Mouse (Mus musculus) bone marrow macrophage, adult 2 months (primary cell): ENCODE measurements around the gene Cdh4.

Source experiments
- CTCF ChIP-seq: IDR thresholded peaks from 2 replicates; pipeline ENCODE4 v1.5.1; 2012; ENCODE audit warnings: low read depth, mild to moderate bottlenecking, low read length, moderate library complexity
- POLR2A ChIP-seq: IDR thresholded peaks from 2 replicates; pipeline ENCODE4 v1.6.1; 2012; ENCODE audit warnings: mild to moderate bottlenecking, low read depth, low read length, borderline replicate concordance

GRCm38 (mm10) chr2:179753811-179754210 lies 311.6 kb downstream of the Cdh4 start:
- TF ChIP-seq CTCF (no peak), POLR2A (no peak)
